Mouse (Mus musculus): ENCODE measurements around the gene Rbm8a.

GRCm38 (mm10) chr3:96673514-96673913 lies 43.8 kb downstream of the Rbm8a start:
- no peak for TF ChIP-seq EP300 (IDR thresholded peaks at IDR 0.05)
- TF ChIP-seq CTCF (IDR thresholded peaks at IDR 0.05) = no peak

All from lung, postnatal 0 days (tissue).